In genomic region chr11:118680699-118681098, GRCm38 (mm10) we compare ENCODE assay signal across 16 mouse cellular contexts.
DNase-seq lines count a peak whose midpoint lies in the region; ATAC-seq and TF ChIP-seq lines count a peak whose summit lies in the region.
"Had no signal": no experiment of that assay in that cellular context is flagged by ENCODE, and none has a peak within 500 bp of the region (broad histone marks: within the 10 kb centered on the region; RNA-seq: fewer than 3 reads in every experiment).

No protein-coding gene starts in this region.

- no peaks in the 10 kb centered on the region for H3K9me3 ChIP-seq in hindbrain, embryonic 15.5 days
- no peaks in the 10 kb centered on the region for H3K9me3 ChIP-seq in hindbrain, postnatal 0 days (ENCODE audit: low read length)
- H3K9me3 ChIP-seq in midbrain, embryonic 11.5 days (ENCODE audit: control insufficient read depth, low read length) = no peaks in the 10 kb centered on the region
- no peaks in the 10 kb centered on the region for H3K9me3 ChIP-seq in midbrain, embryonic 10.5 days (replicated peaks)
- H3K9me3 ChIP-seq in midbrain, embryonic 14.5 days (ENCODE audit: control insufficient read depth, low read length) = no peaks in the 10 kb centered on the region
- H3K9me3 ChIP-seq: heart, embryonic 15.5 days; intestine, embryonic 15.5 days; liver, embryonic 12.5 days had no signal

- H3K27ac ChIP-seq in hindbrain, embryonic 15.5 days (replicated peaks) = peak overlapping the region; percentile 16
- H3K27ac ChIP-seq in hindbrain, postnatal 0 days = no peak overlapping the region
- H3K27ac ChIP-seq in midbrain, embryonic 11.5 days (ENCODE audit: low read depth, low read length) = no peak overlapping the region
- H3K27ac ChIP-seq in midbrain, embryonic 10.5 days (replicated peaks) = no peak overlapping the region
- peak overlapping the region; percentile 57 for H3K27ac ChIP-seq in midbrain, embryonic 14.5 days (replicated peaks; ENCODE audit: low read depth, low read length)
- no peak overlapping the region for H3K27ac ChIP-seq in gastrocnemius, adult 2 months
- H3K27ac ChIP-seq: heart, embryonic 15.5 days; intestine, embryonic 15.5 days; liver, embryonic 12.5 days had no signal

- intact Hi-C loops in gastrocnemius, adult 2 months (cut with DNase I) = no loop called here

- H3K9ac ChIP-seq in hindbrain, embryonic 15.5 days = no peak overlapping the region
- H3K9ac ChIP-seq in hindbrain, postnatal 0 days (replicated peaks; ENCODE audit: low read length) = no peak overlapping the region
- H3K9ac ChIP-seq in midbrain, embryonic 11.5 days (ENCODE audit: low read length) = no peak overlapping the region
- no peak overlapping the region for H3K9ac ChIP-seq in midbrain, embryonic 14.5 days (replicated peaks; ENCODE audit: low read length)
- H3K9ac ChIP-seq: heart, embryonic 15.5 days; intestine, embryonic 15.5 days; liver, embryonic 12.5 days had no signal

- no peaks in the 10 kb centered on the region for H3K36me3 ChIP-seq in hindbrain, embryonic 15.5 days
- H3K36me3 ChIP-seq in hindbrain, postnatal 0 days (ENCODE audit: insufficient read depth, low read length) = no peaks in the 10 kb centered on the region
- no peaks in the 10 kb centered on the region for H3K36me3 ChIP-seq in midbrain, embryonic 11.5 days (ENCODE audit: control insufficient read depth, insufficient read depth, low read length)
- H3K36me3 ChIP-seq in midbrain, embryonic 10.5 days = no peaks in the 10 kb centered on the region
- no peaks in the 10 kb centered on the region for H3K36me3 ChIP-seq in midbrain, embryonic 14.5 days (ENCODE audit: control insufficient read depth, insufficient read depth, low read length)
- H3K36me3 ChIP-seq: heart, embryonic 15.5 days; intestine, embryonic 15.5 days; liver, embryonic 12.5 days had no signal

- TF ChIP-seq CTCF in hindbrain, postnatal 0 days (IDR thresholded peaks at IDR 0.05; ENCODE audit: low read depth) = no peak
- no peak for TF ChIP-seq CTCF in gastrocnemius, adult 2 months (IDR thresholded peaks at IDR 0.05)

- 72% methylated on average over 10 of the region's 10 CpGs for WGBS in hindbrain, embryonic 15.5 days
- WGBS in hindbrain, postnatal 0 days = 55% methylated on average over 10 of the region's 10 CpGs
- WGBS in midbrain, embryonic 11.5 days = 84% methylated on average over 10 of the region's 10 CpGs
- 90% methylated on average over 10 of the region's 10 CpGs for WGBS in midbrain, embryonic 10.5 days
- WGBS in midbrain, embryonic 14.5 days = 79% methylated on average over 10 of the region's 10 CpGs

- DNase-seq in hindbrain, postnatal 0 days (ENCODE audit: low spot score) = no peak
- peak; percentile 17 for DNase-seq in midbrain, embryonic 11.5 days (ENCODE audit: low spot score, missing footprints)
- DNase-seq in midbrain, embryonic 10.5 days (ENCODE audit: low spot score) = no peak
- peak; percentile 35 for DNase-seq in cerebellum, adult 8-10 months
- no peak for DNase-seq in midbrain, embryonic 14.5 days
- no peak for DNase-seq in gastrocnemius, adult 2 months
- no peak for DNase-seq in heart, postnatal 4 days
- DNase-seq: gastrocnemius, postnatal 25 days; kidney, postnatal 4 days; spleen, adult 18-20 months had no signal

- H3K27me3 ChIP-seq in hindbrain, embryonic 15.5 days = no peaks in the 10 kb centered on the region
- no peaks in the 10 kb centered on the region for H3K27me3 ChIP-seq in hindbrain, postnatal 0 days (ENCODE audit: insufficient read depth, low read length)
- H3K27me3 ChIP-seq in midbrain, embryonic 11.5 days (ENCODE audit: control insufficient read depth, insufficient read depth, low read length) = no peaks in the 10 kb centered on the region
- peaks cover 16% of the 10 kb centered on the region for H3K27me3 ChIP-seq in midbrain, embryonic 10.5 days (ENCODE audit: low read depth, poor library complexity, severe bottlenecking)
- no peaks in the 10 kb centered on the region for H3K27me3 ChIP-seq in midbrain, embryonic 14.5 days (ENCODE audit: control insufficient read depth, insufficient read depth, low read length)

- no peak overlapping the region for H3K4me3 ChIP-seq in hindbrain, embryonic 15.5 days
- no peak overlapping the region for H3K4me3 ChIP-seq in hindbrain, postnatal 0 days (ENCODE audit: low read length)
- no peak overlapping the region for H3K4me3 ChIP-seq in midbrain, embryonic 11.5 days (ENCODE audit: low read depth, low read length)
- no peak overlapping the region for H3K4me3 ChIP-seq in midbrain, embryonic 10.5 days
- no peak overlapping the region for H3K4me3 ChIP-seq in midbrain, embryonic 14.5 days (replicated peaks; ENCODE audit: low read depth, low read length)
- H3K4me3 ChIP-seq in gastrocnemius, adult 2 months = no peak overlapping the region
- H3K4me3 ChIP-seq: heart, embryonic 15.5 days; intestine, embryonic 15.5 days; liver, embryonic 12.5 days had no signal

- H3K4me1 ChIP-seq in hindbrain, embryonic 15.5 days (replicated peaks) = peaks cover 59% of the 10 kb centered on the region
- peaks cover 15% of the 10 kb centered on the region; the same call in 1 of the 2 replicates for H3K4me1 ChIP-seq in hindbrain, postnatal 0 days (ENCODE audit: insufficient read depth, low read length)
- no peaks in the 10 kb centered on the region; the same call in 1 of the 2 replicates for H3K4me1 ChIP-seq in midbrain, embryonic 11.5 days (ENCODE audit: control insufficient read depth, insufficient read depth, low read length)
- H3K4me1 ChIP-seq in midbrain, embryonic 10.5 days = peaks cover 39% of the 10 kb centered on the region
- H3K4me1 ChIP-seq in midbrain, embryonic 14.5 days (ENCODE audit: control insufficient read depth, insufficient read depth, low read length) = peaks cover 42% of the 10 kb centered on the region
- H3K4me1 ChIP-seq: heart, embryonic 15.5 days; intestine, embryonic 15.5 days; liver, embryonic 12.5 days had no signal

- ATAC-seq in hindbrain, embryonic 15.5 days (ENCODE audit: low FRiP score, low read depth) = no peak
- ATAC-seq in hindbrain, postnatal 0 days = no peak
- no peak for ATAC-seq in midbrain, embryonic 11.5 days (ENCODE audit: low FRiP score)
- no peak for ATAC-seq in midbrain, embryonic 14.5 days (ENCODE audit: low FRiP score, low TSS enrichment)
- ATAC-seq: forebrain, embryonic 16.5 days; intestine, embryonic 15.5 days; liver, embryonic 12.5 days; lung, postnatal 0 days had no signal

- no peak overlapping the region for H3K4me2 ChIP-seq in hindbrain, embryonic 15.5 days
- H3K4me2 ChIP-seq in hindbrain, postnatal 0 days (ENCODE audit: low read depth, low read length) = no peak overlapping the region
- H3K4me2 ChIP-seq in midbrain, embryonic 11.5 days = no peak overlapping the region
- no peak overlapping the region for H3K4me2 ChIP-seq in midbrain, embryonic 14.5 days (ENCODE audit: low read length)
- H3K4me2 ChIP-seq: heart, embryonic 15.5 days; intestine, embryonic 15.5 days; liver, embryonic 12.5 days had no signal

Comparison
In these comparisons a context has a peak if more than half of its experiments do, and no peak if none do; other contexts are left out.
1. H3K27ac ChIP-seq: peak in hindbrain, embryonic 15.5 days (single experiment) and midbrain, embryonic 14.5 days (single experiment); none in hindbrain, postnatal 0 days (single experiment), midbrain, embryonic 11.5 days (single experiment), midbrain, embryonic 10.5 days (single experiment) and gastrocnemius, adult 2 months (single experiment).
2. DNase-seq: peak in midbrain, embryonic 11.5 days (single experiment) and cerebellum, adult 8-10 months (single experiment); none in hindbrain, postnatal 0 days (single experiment), midbrain, embryonic 10.5 days (single experiment), midbrain, embryonic 14.5 days (single experiment), gastrocnemius, adult 2 months (single experiment) and heart, postnatal 4 days (single experiment).